Mouse (Mus musculus) neural tube, embryonic 12.5 days (tissue): Measurements from ENCODE around the gene Ptgfr. TPM values are rescaled to one million over a fixed set of nuclear protein-coding genes. Genes with fewer than 3 reads are reported as not detected.

ENCODE experiments used
- ATAC-seq: fragments of 200-750 bp; cut with Nextera tagmentation; 2 replicates; pipeline ENCODE4 v1.8.0; 2017; ENCODE audit warnings: low read depth, mild to moderate bottlenecking, moderate TSS enrichment, moderate library complexity; ENCODE audit not compliant: low FRiP score
- H3K27ac ChIP-seq: fragments of 300-500 bp; sonication (generic); 2 replicates; pipeline ENCODE4 v1.5.1; 2016
- H3K27me3 ChIP-seq: fragments of 300-500 bp; sonication (generic); replicated peaks from 2 replicates; pipeline ENCODE4 v1.6.1; 2016; ENCODE audit warnings: mild to moderate bottlenecking
- H3K36me3 ChIP-seq: fragments of 300-500 bp; sonication (generic); 2 replicates; pipeline ENCODE4 v1.6.1; 2016; ENCODE audit warnings: mild to moderate bottlenecking
- H3K4me1 ChIP-seq: fragments of 300-500 bp; sonication (generic); 2 replicates; pipeline ENCODE4 v1.6.1; 2016
- H3K4me2 ChIP-seq: fragments of 300-500 bp; sonication (generic); replicated peaks from 2 replicates; pipeline ENCODE4 v1.6.1; 2016; ENCODE audit warnings: mild to moderate bottlenecking
- H3K4me3 ChIP-seq: fragments of 300-500 bp; sonication (generic); 2 replicates; pipeline ENCODE4 v1.5.1; 2016
- H3K9ac ChIP-seq: fragments of 300-500 bp; sonication (generic); 2 replicates; pipeline ENCODE4 v1.6.1; 2016; ENCODE audit warnings: mild to moderate bottlenecking
- H3K9me3 ChIP-seq: fragments of 300-500 bp; sonication (generic); 2 replicates; pipeline ENCODE4 v1.6.1; 2016; ENCODE audit warnings: mild to moderate bottlenecking
- WGBS: fragments of 180-500 bp; shearing (Covaris S2); methylation state at CpG from one replicate; pipeline ENCODE4 v1.1.7; 2016; 5-methylcytosine and 5-hydroxymethylcytosine counted together
- polyA plus RNA-seq: library from polyadenylated mRNA; unstranded; fragments of >200 nt; fragmentation: Nextera tagmentation; extraction: Ambion mirVana; gene quantifications from 2 replicates; pipeline ENCODE4 v1.2.1, GENCODE M21; 2016

Gene Ptgfr
- polyA plus RNA-seq, 1 experiment from 2014 or later, result 2.5 TPM

DNA sequence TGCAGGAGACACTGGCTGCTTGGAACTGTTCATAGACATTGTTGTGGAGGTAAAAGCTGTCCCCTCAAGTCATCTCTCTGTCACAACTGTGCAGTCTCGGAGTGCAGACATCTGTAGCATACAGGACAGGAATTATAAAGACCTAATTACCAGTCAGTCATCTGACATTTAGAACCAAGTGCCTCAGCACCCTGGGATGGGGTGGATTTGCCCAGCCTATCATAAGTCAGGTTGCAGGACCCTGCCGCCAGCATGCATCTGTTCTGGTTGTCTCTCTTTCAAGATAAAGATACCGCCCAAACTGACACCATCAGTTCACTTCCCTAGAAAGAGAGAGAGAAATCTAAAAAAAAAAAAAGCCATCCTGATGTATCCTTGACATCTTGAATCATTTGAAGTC is 1.6 kb downstream of the Ptgfr start:
- ATAC-seq, result no peak
- H3K4me3 ChIP-seq, result no peak overlapping the region
- 70% methylated on average over 3 of the region's 3 CpGs for whole genome bisulfite sequencing

GRCm38 (mm10) chr3:151827950-151828610 is 9.3 kb downstream of the Ptgfr start:
- H3K27ac ChIP-seq, result no peak overlapping the region
- no peaks in the 10 kb centered on the region for H3K4me1 ChIP-seq
- no peak for ATAC-seq
- H3K9me3 ChIP-seq, result no peaks in the 10 kb centered on the region
- no peaks in the 10 kb centered on the region for H3K36me3 ChIP-seq
- 77% methylated on average over 11 of the region's 11 CpGs for WGBS
- no peak overlapping the region for H3K4me2 ChIP-seq
- no peak overlapping the region for H3K9ac ChIP-seq
- no peak overlapping the region for H3K4me3 ChIP-seq
- H3K27me3 ChIP-seq, result no peaks in the 10 kb centered on the region

More for the DNA sequence above, 1.6 kb downstream of the Ptgfr start:
- Histone ChIP-seq H3K36me3 (no peaks in the 10 kb centered on the region), H3K4me1 (peaks cover 13% of the 10 kb centered on the region), H3K9ac (no peak overlapping the region), H3K27me3 (0 out of 2 replicates have a peak, but pooled peaks cover 7% of the 10 kb centered on the region), H3K9me3 (no peaks in the 10 kb centered on the region), H3K27ac (no peak overlapping the region), H3K4me2 (no peak overlapping the region)

DNA sequence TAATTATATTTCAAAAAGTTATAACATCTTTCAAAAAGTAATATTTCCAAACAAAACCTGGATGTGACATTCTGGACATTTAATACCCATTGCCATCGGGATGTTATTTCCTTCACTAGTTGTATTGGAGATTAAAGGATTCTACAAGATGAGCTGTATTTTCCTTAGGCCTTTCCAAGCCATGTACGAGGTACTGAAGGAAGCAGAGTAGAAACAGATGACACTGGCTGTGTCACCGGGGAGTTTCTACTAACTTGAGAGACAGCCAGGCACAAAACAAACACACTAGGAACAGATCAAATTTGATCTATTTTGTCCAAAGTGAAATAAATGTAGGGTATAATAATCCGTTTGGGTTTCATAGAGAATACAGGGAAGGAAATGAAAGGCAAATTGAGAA is 17.6 kb downstream of the Ptgfr start:
- Histone ChIP-seq H3K27ac (no peak overlapping the region), H3K9me3 (no peaks in the 10 kb centered on the region), H3K4me3 (no peak overlapping the region), H3K9ac (no peak overlapping the region), H3K4me2 (no peak overlapping the region), H3K27me3 (no peaks in the 10 kb centered on the region), H3K4me1 (no peaks in the 10 kb centered on the region), H3K36me3 (no peaks in the 10 kb centered on the region)
- no peak for ATAC-seq
- WGBS, result 81% methylated on average over 4 of the region's 4 CpGs

- 83% methylated on average over 6 of the region's 6 CpGs for WGBS
- Histone ChIP-seq H3K27me3 (no peaks in the 10 kb centered on the region), H3K27ac (no peak overlapping the region), H3K4me3 (no peak overlapping the region), H3K4me1 (no peaks in the 10 kb centered on the region), H3K9me3 (no peaks in the 10 kb centered on the region), H3K4me2 (no peak overlapping the region), H3K9ac (no peak overlapping the region), H3K36me3 (no peaks in the 10 kb centered on the region)
- ATAC-seq, result no peak
Observed at GRCm38 (mm10) chr3:151818265-151818664, 19.2 kb downstream of the Ptgfr start.

- no peak overlapping the region for H3K4me2 ChIP-seq
- H3K9ac ChIP-seq, result no peak overlapping the region
- no peaks in the 10 kb centered on the region for H3K9me3 ChIP-seq
- H3K4me1 ChIP-seq, result no peaks in the 10 kb centered on the region
- H3K27me3 ChIP-seq, result no peaks in the 10 kb centered on the region
- 69% methylated on average over 2 of the region's 2 CpGs for whole genome bisulfite sequencing
- no peaks in the 10 kb centered on the region for H3K36me3 ChIP-seq
- no peak overlapping the region for H3K4me3 ChIP-seq
- H3K27ac ChIP-seq, result no peak overlapping the region
- ATAC-seq, result no peak
Observed at GRCm38 (mm10) chr3:151808613-151809012, 28.8 kb downstream of the Ptgfr start.

GRCm38 (mm10) chr3:151788622-151789021 is 48.8 kb downstream of the Ptgfr start:
- no peaks in the 10 kb centered on the region for H3K4me1 ChIP-seq
- ATAC-seq, result no peak; the same call in 1 of the 2 replicates
- no peaks in the 10 kb centered on the region for H3K9me3 ChIP-seq
- H3K9ac ChIP-seq, result no peak overlapping the region
- no peaks in the 10 kb centered on the region for H3K27me3 ChIP-seq
- H3K36me3 ChIP-seq, result no peaks in the 10 kb centered on the region
- H3K27ac ChIP-seq, result no peak overlapping the region
- no peak overlapping the region for H3K4me3 ChIP-seq
- no peak overlapping the region for H3K4me2 ChIP-seq
- 67% methylated on average over 8 of the region's 8 CpGs for WGBS

- H3K4me1 ChIP-seq, result no peaks in the 10 kb centered on the region
- WGBS, result 75% methylated on average over 4 of the region's 4 CpGs
- H3K27me3 ChIP-seq, result no peaks in the 10 kb centered on the region
- no peak overlapping the region for H3K4me3 ChIP-seq
- H3K36me3 ChIP-seq, result no peaks in the 10 kb centered on the region
- H3K9me3 ChIP-seq, result no peaks in the 10 kb centered on the region
- no peak overlapping the region for H3K27ac ChIP-seq
- H3K9ac ChIP-seq, result no peak overlapping the region
- H3K4me2 ChIP-seq, result no peak overlapping the region
- no peak for ATAC-seq
Observed at GRCm38 (mm10) chr3:151775089-151775488, 62.3 kb downstream of the Ptgfr start.

DNA sequence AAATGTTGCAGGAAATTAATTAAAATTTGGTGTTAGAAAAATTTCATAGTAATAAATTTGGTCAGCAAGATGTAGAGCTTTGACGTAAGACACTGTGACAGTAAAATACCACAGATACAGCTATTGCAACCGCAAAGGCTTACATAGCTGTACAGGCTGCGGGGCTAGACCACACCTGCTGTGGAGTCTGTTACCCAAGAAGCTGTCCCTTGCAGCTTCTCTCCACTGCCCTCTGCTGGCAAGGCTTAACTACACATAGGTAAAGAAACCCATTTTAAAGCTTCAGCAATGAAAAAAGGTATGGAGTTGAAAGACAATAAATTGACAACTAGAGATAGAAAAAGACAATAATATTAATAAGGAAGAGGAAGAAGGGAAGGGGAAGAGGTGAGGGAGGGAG is 66.4 kb downstream of the Ptgfr start:
- Histone ChIP-seq H3K4me3 (no peak overlapping the region), H3K9me3 (no peaks in the 10 kb centered on the region), H3K27ac (no peak overlapping the region), H3K36me3 (no peaks in the 10 kb centered on the region), H3K27me3 (no peaks in the 10 kb centered on the region), H3K4me2 (no peak overlapping the region), H3K9ac (no peak overlapping the region), H3K4me1 (no peaks in the 10 kb centered on the region)
- ATAC-seq, result no peak
- WGBS, result 65% methylated on average over 3 of the region's 3 CpGs

DNA sequence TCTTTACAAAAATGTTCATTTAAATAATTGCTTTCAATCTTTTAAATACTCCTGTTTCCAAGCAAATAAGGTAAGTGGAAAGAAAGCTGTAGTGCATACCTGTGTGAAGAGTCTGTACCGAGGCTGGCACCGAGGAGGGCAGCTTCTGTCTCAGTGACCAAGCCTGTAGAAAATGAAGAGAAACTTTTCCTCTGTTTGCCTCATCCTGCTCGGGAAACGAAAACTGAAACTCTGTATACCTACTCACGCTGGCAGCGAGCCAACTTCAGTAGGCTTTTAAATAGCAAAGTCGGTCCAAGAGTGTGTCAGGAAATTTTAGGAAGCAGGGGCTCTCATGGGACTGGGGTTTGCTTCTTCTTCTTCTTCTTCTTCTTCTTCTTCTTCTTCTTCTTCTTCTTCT is 87.7 kb downstream of the Ptgfr start, which contains the start of gene Ifi44:
Gene Ifi44 (minus strand): TSS at position 224 of the 400 bp plus-strand sequence.
- Histone ChIP-seq H3K9ac (no peak within 1 kb of the TSS), H3K9me3 (no peaks in the 10 kb centered on the region)
- ATAC-seq, result no peak

DNA sequence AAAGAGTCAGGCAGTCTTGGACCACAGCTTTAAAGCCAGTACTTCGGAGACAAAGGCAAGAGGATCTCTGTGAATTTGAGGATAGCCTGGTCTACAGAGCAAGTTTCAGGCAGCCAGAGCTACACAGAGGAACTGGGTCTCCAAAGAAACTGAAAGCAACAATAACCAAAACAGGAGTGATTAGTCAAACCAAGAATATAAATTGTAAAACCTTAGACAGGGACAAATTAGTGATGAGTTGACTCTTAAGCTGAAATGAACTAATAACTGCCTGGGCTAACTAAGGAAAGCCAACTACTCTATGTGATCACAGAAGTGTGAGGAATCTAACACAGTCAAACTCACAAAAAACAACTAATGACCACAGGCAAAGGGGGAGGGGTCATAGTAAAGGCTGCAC is 88.9 kb downstream of the Ptgfr start:
- Histone ChIP-seq H3K27ac (no peak overlapping the region), H3K4me3 (no peak overlapping the region), H3K9ac (no peak overlapping the region), H3K9me3 (no peaks in the 10 kb centered on the region), H3K4me1 (no peaks in the 10 kb centered on the region), H3K27me3 (no peaks in the 10 kb centered on the region), H3K4me2 (no peak overlapping the region), H3K36me3 (no peaks in the 10 kb centered on the region)
- WGBS, result 73% methylated on average over 1 of the region's 1 CpGs
- ATAC-seq, result no peak

More for the DNA sequence above, 87.7 kb downstream of the Ptgfr start, which contains the start of gene Ifi44:
- H3K4me2 ChIP-seq, result no peak within 1 kb of the TSS
- H3K36me3 ChIP-seq, result no peaks in the 10 kb centered on the region
- no peak within 1 kb of the TSS for H3K27ac ChIP-seq
- no peak within 1 kb of the TSS for H3K4me3 ChIP-seq
- H3K27me3 ChIP-seq, result no peaks in the 10 kb centered on the region
- WGBS, result 88% methylated on average over 7 of the region's 7 CpGs
- no peaks in the 10 kb centered on the region for H3K4me1 ChIP-seq

Other genes with a start within 250 kb of the Ptgfr start
- gene Ifi44, start 87.7 kb downstream of the Ptgfr start, polyA plus RNA-seq, result 0.14 TPM in 1 of 2 replicates, not detected in the other
- gene Ifi44l, start 74.7 kb downstream of the Ptgfr start, polyA plus RNA-seq, result not detected in 2 replicates